In the genomic region with DNA sequence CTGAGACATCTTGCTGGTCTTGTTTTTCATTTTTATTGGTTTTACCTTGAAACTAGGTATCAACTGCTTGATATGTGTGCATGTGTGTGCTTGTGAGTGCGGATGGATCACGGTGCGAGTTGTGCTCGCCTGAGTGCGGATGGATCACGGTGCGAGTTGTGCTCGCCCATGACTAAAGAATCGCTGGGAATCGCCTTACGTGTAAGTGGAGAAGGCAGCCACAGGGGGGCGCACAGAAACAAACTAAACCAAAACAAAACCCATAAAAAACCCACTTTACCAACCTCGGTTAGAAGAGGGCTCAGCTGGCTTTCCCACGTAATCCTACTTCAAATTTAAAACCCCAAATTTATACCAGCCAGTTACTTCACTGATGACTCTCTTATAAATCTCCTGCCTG, we compare ENCODE assay signal across 8 mouse cellular contexts. TPM values are rescaled to one million over a fixed set of nuclear protein-coding genes. Genes with fewer than 3 reads are reported as not detected.
DNase-seq lines count a peak whose midpoint lies in the region; ATAC-seq lines count a peak whose summit lies in the region.

No protein-coding gene starts in this region.

- H3K4me3 ChIP-seq in neural tube, embryonic 15.5 days (replicated peaks), result no peak overlapping the region

- H3K4me1 ChIP-seq in neural tube, embryonic 15.5 days, result no peaks in the 10 kb centered on the region

- peak; percentile 32 to 76 for DNase-seq in adrenal gland, adult (ENCODE audit: inconsistent age in 2 of 2, low spot score in 1 of 2)
- no peak for DNase-seq in adrenal gland, postnatal 4 days (ENCODE audit: low spot score in 2 of 2)
- peak; percentile 57 for DNase-seq in neural tube, embryonic 10.5 days (ENCODE audit: extremely low spot score, low spot score)
- DNase-seq in cerebellum, adult 8-10 months, result peak; percentile 62
- peak; percentile 57 to 67 for DNase-seq in heart, postnatal 14 days
- peak; percentile 39 to 58 for DNase-seq in left cerebral cortex, postnatal 36 days (ENCODE audit: low spot score in 2 of 2)
- DNase-seq in retina, embryonic 14.5 days (ENCODE audit: low spot score), result peak; percentile 77

- no peaks in the 10 kb centered on the region for H3K36me3 ChIP-seq in neural tube, embryonic 15.5 days

- no peaks in the 10 kb centered on the region for H3K27me3 ChIP-seq in neural tube, embryonic 15.5 days (replicated peaks)

- no peak for ATAC-seq in neural tube, embryonic 15.5 days (ENCODE audit: low FRiP score)

- H3K9me3 ChIP-seq in neural tube, embryonic 15.5 days (replicated peaks), result no peaks in the 10 kb centered on the region

- H3K4me2 ChIP-seq in neural tube, embryonic 15.5 days, result no peak overlapping the region

- 29% methylated on average over 14 of the region's 14 CpGs for WGBS in neural tube, embryonic 15.5 days

- intact Hi-C loops in heart, postnatal 14 days (cut with DNase I), result loop anchor here (2.0 to 5.0 kb wide), 2 partner anchors 192 to 260 kb away; no protein-coding TSS in a partner anchor
- intact Hi-C loops in left cerebral cortex, postnatal 36 days (cut with DNase I), result loop anchor here (2.0 to 10.0 kb wide), 3 partner anchors 90 to 260 kb away; no protein-coding TSS in a partner anchor

- H3K9ac ChIP-seq in neural tube, embryonic 15.5 days (replicated peaks), result no peak overlapping the region

- H3K27ac ChIP-seq in neural tube, embryonic 15.5 days (replicated peaks), result no peak overlapping the region

RNA-seq across cellular contexts. Expression of gene Slc5a11, which starts 9.3 kb away (rescaled TPM):
- total RNA-seq in adrenal gland, postnatal 4 days (2021), result 1 to 10 TPM in 1 of 2 experiments, not detected in 1; 3.0 TPM
- 0.40 and 0.42 TPM in 2 replicates for polyA plus RNA-seq in neural tube, embryonic 15.5 days (2015; fragmentation: Nextera tagmentation; extraction: Ambion mirVana)
- not detected for total RNA-seq in heart, postnatal 14 days (2021)
- total RNA-seq in left cerebral cortex, postnatal 36 days (2021), result 1 to 10 TPM in 1 of 2 experiments, under 1 TPM in 1; 0.82 to 1.1 TPM

Comparison
In these comparisons a context has a peak if more than half of its experiments do, and no peak if none do; other contexts are left out.
1. DNase-seq: peak in adrenal gland, adult (2 of 2), neural tube, embryonic 10.5 days (single experiment), cerebellum, adult 8-10 months (single experiment), heart, postnatal 14 days (2 of 2), left cerebral cortex, postnatal 36 days (2 of 2) and retina, embryonic 14.5 days (single experiment); none in adrenal gland, postnatal 4 days (0 of 2).